Mouse (Mus musculus): ENCODE measurements around the gene Fam84b.
A peak's percentile ranks its signal among the peaks of the same experiment; 100 is the strongest.
"Not testable (repeated sequence)": the region's sequence is repeated elsewhere in the genome, so short reads cannot be mapped to it uniquely, and the experiment has no call there.

Gene Fam84b

GRCm38 (mm10) chr15:60853231-60853999 lies at the start of gene Fam84b:
Gene Fam84b (minus strand): TSS chr15:60853778.
- DNase-seq (ENCODE audit: low spot score): peak; percentile 50

GRCm38 (mm10) chr15:60898187-60898965 lies 44.8 kb upstream of the Fam84b start:
- DNase-seq (ENCODE audit: low spot score): no peak

GRCm38 (mm10) chr15:60896040-60896439 lies 42.5 kb upstream of the Fam84b start:
- no peak for DNase-seq (ENCODE audit: low spot score)

- DNase-seq (ENCODE audit: low spot score): no peak
Observed at GRCm38 (mm10) chr15:60892976-60893463, 39.4 kb upstream of the Fam84b start.

GRCm38 (mm10) chr15:60888724-60889123 lies 35.1 kb upstream of the Fam84b start:
- no peak for DNase-seq (ENCODE audit: low spot score)

GRCm38 (mm10) chr15:60875721-60876120 lies 22.1 kb upstream of the Fam84b start:
- DNase-seq (ENCODE audit: low spot score): no peak

- DNase-seq (ENCODE audit: low spot score): no peak
Observed at GRCm38 (mm10) chr15:60862417-60862816, 8.8 kb upstream of the Fam84b start.

- DNase-seq (ENCODE audit: low spot score): no peak
Observed at GRCm38 (mm10) chr15:60855112-60855511, 1.5 kb upstream of the Fam84b start.

GRCm38 (mm10) chr15:60854151-60854550 lies 573 bp upstream of the Fam84b start:
- DNase-seq (ENCODE audit: low spot score): no peak

GRCm38 (mm10) chr15:60848630-60849029 lies 4.9 kb downstream of the Fam84b start:
- DNase-seq (ENCODE audit: low spot score): no peak

GRCm38 (mm10) chr15:60846291-60846690 lies 7.3 kb downstream of the Fam84b start:
- no peak for DNase-seq (ENCODE audit: low spot score)

- DNase-seq (ENCODE audit: low spot score): no peak
Observed at GRCm38 (mm10) chr15:60845886-60846285, 7.7 kb downstream of the Fam84b start.

GRCm38 (mm10) chr15:60841785-60842184 lies 11.8 kb downstream of the Fam84b start:
- DNase-seq (ENCODE audit: low spot score): no peak

GRCm38 (mm10) chr15:60841312-60841711 lies 12.3 kb downstream of the Fam84b start:
- DNase-seq (ENCODE audit: low spot score): not testable (repeated sequence)

GRCm38 (mm10) chr15:60840296-60840670 lies 13.3 kb downstream of the Fam84b start:
- DNase-seq (ENCODE audit: low spot score): no peak

GRCm38 (mm10) chr15:60839539-60840295 lies 13.9 kb downstream of the Fam84b start:
- DNase-seq (ENCODE audit: low spot score): no peak

GRCm38 (mm10) chr15:60838135-60838534 lies 15.4 kb downstream of the Fam84b start:
- no peak for DNase-seq (ENCODE audit: low spot score)

- DNase-seq (ENCODE audit: low spot score): no peak
Observed at GRCm38 (mm10) chr15:60837719-60838118, 15.9 kb downstream of the Fam84b start.

- no peak for DNase-seq (ENCODE audit: low spot score)
Observed at GRCm38 (mm10) chr15:60836321-60836720, 17.3 kb downstream of the Fam84b start.

GRCm38 (mm10) chr15:60834598-60835571 lies 18.7 kb downstream of the Fam84b start:
- DNase-seq (ENCODE audit: low spot score): no peak
